Mouse (Mus musculus): ENCODE measurements around the gene Mrps24. TPM values are rescaled to one million over a fixed set of nuclear protein-coding genes. Genes with fewer than 3 reads are reported as not detected.

Gene Mrps24
- polyA plus RNA-seq, 1 experiment from 2014 or later = 180 TPM

DNA sequence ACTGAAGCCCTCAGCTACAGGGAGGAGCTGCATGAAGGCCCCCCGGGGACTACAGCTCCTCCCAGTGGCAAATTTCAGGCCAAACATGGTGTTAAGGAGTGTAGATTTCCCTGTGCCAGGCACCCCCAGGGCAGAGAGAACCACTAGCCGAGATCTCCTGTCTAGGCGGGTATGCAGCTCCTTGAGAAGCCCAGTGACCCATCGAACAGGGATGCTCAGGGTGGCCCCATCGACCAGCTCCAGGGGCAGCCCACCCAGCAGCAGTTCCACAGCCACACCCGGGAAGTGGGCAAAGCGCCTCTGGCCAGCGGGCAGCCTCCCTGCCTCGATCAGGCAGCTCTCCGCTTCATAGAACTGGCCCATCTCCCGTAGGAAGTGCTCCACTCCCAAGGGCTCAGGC is 766 bp upstream of the Mrps24 start:
- H3K27me3 ChIP-seq (ENCODE audit: control insufficient read depth, insufficient read depth, low read length) = no peaks in the 10 kb centered on the region
- H3K4me1 ChIP-seq (ENCODE audit: control insufficient read depth, insufficient read depth, low read length) = no peaks in the 10 kb centered on the region
- no peaks in the 10 kb centered on the region for H3K9me3 ChIP-seq (ENCODE audit: control insufficient read depth, low read length)
- H3K27ac ChIP-seq (replicated peaks; ENCODE audit: low read depth, low read length) = no peak overlapping the region
- H3K4me3 ChIP-seq (replicated peaks; ENCODE audit: low read depth, low read length) = no peak overlapping the region
- no peak for ATAC-seq (ENCODE audit: low FRiP score, low TSS enrichment)
- H3K4me2 ChIP-seq (ENCODE audit: low read length) = no peak overlapping the region
- WGBS = 94% methylated on average over 11 of the region's 11 CpGs
- H3K36me3 ChIP-seq (ENCODE audit: control insufficient read depth, insufficient read depth, low read length) = peaks cover 43% of the 10 kb centered on the region
- H3K9ac ChIP-seq (replicated peaks; ENCODE audit: low read length) = no peak overlapping the region
- DNase-seq = no peak

DNA sequence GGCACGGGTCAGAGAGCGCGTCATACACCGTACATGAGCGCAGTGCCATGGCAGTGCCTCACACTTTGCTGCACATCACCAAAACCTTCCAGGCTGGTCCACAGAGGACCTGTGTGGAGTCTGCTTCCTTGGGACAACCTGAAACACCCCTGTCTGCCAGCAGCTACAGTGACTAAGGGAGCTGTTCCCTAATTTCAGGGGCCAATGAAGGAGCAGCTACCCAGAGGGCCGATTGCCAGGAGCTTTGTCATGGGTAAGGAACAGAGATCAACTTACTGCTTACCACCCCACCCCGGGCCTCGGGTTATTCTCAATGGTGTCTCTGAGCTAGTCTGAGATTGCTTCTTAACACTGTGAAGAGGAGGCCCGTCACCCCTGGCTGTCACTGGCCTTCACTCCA is 301 bp downstream of the Mrps24 start:
- Histone ChIP-seq H3K9ac (replicated peaks; ENCODE audit: low read length) (no peak overlapping the region), H3K9me3 (ENCODE audit: control insufficient read depth, low read length) (no peaks in the 10 kb centered on the region), H3K4me1 (ENCODE audit: control insufficient read depth, insufficient read depth, low read length) (no peaks in the 10 kb centered on the region), H3K27ac (replicated peaks; ENCODE audit: low read depth, low read length) (no peak overlapping the region), H3K4me2 (ENCODE audit: low read length) (no peak overlapping the region), H3K4me3 (replicated peaks; ENCODE audit: low read depth, low read length) (no peak overlapping the region), H3K27me3 (ENCODE audit: control insufficient read depth, insufficient read depth, low read length) (no peaks in the 10 kb centered on the region), H3K36me3 (ENCODE audit: control insufficient read depth, insufficient read depth, low read length) (peaks cover 43% of the 10 kb centered on the region)
- ATAC-seq (ENCODE audit: low FRiP score, low TSS enrichment) (no peak), DNase-seq (no peak)
- 94% methylated on average over 9 of the region's 9 CpGs for WGBS

DNA sequence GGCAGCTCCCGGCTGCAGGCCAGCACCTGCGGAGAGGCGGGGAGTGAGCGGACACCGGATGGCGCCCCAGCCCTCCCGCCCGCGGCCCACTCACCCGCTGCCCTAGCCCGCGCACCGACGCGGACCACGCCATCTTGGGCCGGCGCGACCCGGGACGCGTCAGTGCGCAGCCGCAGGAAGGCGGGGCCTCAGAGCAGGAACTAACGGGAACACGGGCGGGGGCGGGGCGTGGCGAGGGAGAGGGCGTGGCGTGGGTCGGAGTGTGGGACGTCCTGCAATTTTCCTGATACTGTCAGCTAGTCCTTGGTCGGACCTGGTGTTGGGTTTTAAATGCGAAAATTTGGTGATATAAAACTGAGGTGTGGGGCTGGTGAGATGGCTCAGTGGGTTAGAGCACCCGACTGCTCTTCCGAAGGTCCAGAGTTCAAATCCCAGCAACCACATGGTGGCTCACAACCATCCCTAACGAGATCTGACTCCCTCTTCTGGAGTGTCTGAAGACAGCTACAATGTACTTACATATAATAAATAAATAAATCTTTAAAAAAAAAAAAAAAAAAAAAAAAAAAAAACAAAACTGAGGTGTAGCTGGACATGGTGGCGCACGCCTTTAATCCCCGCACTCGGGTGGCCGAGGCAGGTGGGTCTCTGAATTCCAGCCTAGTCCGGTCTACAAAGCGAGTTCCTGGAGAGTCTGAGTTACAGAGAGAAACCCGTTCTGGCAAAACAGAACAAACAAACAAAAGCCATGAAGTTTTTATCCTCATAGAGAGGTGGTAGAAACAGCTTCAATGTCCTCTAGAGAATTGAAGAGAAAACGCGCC is 7.7 kb downstream of the Mrps24 start:
- H3K4me2 ChIP-seq (ENCODE audit: low read length) = peak overlapping the region; percentile 76
- no peaks in the 10 kb centered on the region for H3K9me3 ChIP-seq (ENCODE audit: control insufficient read depth, low read length)
- H3K27ac ChIP-seq (replicated peaks; ENCODE audit: low read depth, low read length) = peak overlapping the region; percentile 72
- 19% methylated on average over 49 of the region's 50 CpGs for WGBS
- peaks cover 13% of the 10 kb centered on the region for H3K4me1 ChIP-seq (ENCODE audit: control insufficient read depth, insufficient read depth, low read length)
- H3K36me3 ChIP-seq (ENCODE audit: control insufficient read depth, insufficient read depth, low read length) = peaks cover 19% of the 10 kb centered on the region
- DNase-seq (peak; percentile 96), ATAC-seq (ENCODE audit: low FRiP score, low TSS enrichment) (peak; percentile 96)
- peak overlapping the region; percentile 98 for H3K4me3 ChIP-seq (replicated peaks; ENCODE audit: low read depth, low read length)
- peak overlapping the region; percentile 94 for H3K9ac ChIP-seq (replicated peaks; ENCODE audit: low read length)
- no peaks in the 10 kb centered on the region for H3K27me3 ChIP-seq (ENCODE audit: control insufficient read depth, insufficient read depth, low read length)

DNA sequence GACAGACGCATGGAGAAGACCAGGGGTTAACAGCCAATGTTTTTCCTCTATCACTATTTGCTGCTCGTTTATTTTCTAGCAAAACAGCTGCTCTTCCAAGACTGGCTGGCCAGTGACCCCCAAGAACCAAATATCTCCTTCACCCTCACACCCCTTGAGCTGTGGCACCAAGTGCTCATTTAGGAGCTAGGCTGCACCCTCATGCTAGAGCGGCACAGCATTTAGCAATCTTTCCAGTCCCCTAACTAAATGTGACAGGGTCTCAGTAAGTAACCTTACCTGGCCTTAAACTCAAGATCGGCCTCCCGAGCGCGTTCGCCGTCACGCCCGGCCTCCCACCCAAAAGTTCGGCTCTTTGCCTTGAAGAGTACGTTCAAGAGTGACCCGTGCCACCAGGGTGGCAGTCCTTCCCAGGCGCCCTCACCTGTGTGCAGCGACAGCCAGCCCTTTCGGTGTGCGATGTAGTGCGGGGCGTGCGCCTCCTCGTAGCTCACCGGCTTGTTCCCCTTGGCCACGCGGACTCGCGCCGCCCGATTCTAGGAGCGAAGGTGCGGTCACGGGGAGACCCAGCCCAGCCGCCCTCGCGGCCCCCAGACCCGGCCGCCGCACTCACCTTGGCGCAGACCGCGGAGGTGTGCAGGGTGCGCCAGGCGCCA is 8.5 kb downstream of the Mrps24 start:
- Histone ChIP-seq H3K27me3 (ENCODE audit: control insufficient read depth, insufficient read depth, low read length) (no peaks in the 10 kb centered on the region), H3K9ac (replicated peaks; ENCODE audit: low read length) (peak overlapping the region; percentile 94), H3K4me3 (replicated peaks; ENCODE audit: low read depth, low read length) (peak overlapping the region; percentile 98), H3K27ac (replicated peaks; ENCODE audit: low read depth, low read length) (peak overlapping the region; percentile 72), H3K36me3 (ENCODE audit: control insufficient read depth, insufficient read depth, low read length) (peaks cover 19% of the 10 kb centered on the region), H3K9me3 (ENCODE audit: control insufficient read depth, low read length) (no peaks in the 10 kb centered on the region), H3K4me2 (ENCODE audit: low read length) (peak overlapping the region; percentile 76), H3K4me1 (ENCODE audit: control insufficient read depth, insufficient read depth, low read length) (peaks cover 13% of the 10 kb centered on the region)
- no peak for DNase-seq
- WGBS = 1% methylated on average over 43 of the region's 43 CpGs
- peak; percentile 86 for ATAC-seq (ENCODE audit: low FRiP score, low TSS enrichment)

DNA sequence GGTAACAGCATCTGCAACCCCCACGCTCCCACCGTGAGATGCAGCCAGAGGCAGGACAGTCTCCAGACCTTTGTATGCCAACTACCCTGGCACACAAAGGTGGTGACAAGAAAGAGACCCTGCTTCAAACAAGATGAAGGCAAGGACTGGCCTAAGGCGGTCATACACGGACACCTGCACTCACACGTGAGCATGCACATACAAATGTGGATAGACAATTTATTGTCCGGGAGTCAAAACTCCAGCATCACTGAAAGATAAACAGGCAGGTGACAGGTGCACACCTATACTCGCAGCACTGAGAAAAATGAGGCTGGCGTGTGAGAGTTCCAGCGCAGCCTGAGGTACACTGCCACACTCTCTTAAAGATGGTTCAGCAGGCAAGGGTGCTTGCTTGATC is 9.5 kb downstream of the Mrps24 start:
- Histone ChIP-seq H3K4me1 (ENCODE audit: control insufficient read depth, insufficient read depth, low read length) (peaks cover 13% of the 10 kb centered on the region), H3K27me3 (ENCODE audit: control insufficient read depth, insufficient read depth, low read length) (no peaks in the 10 kb centered on the region), H3K9ac (replicated peaks; ENCODE audit: low read length) (peak overlapping the region; percentile 94; the same call in 1 of the 2 replicates), H3K36me3 (ENCODE audit: control insufficient read depth, insufficient read depth, low read length) (peaks cover 19% of the 10 kb centered on the region), H3K9me3 (ENCODE audit: control insufficient read depth, low read length) (no peaks in the 10 kb centered on the region), H3K27ac (replicated peaks; ENCODE audit: low read depth, low read length) (no peak overlapping the region), H3K4me2 (ENCODE audit: low read length) (peak overlapping the region; percentile 76), H3K4me3 (replicated peaks; ENCODE audit: low read depth, low read length) (peak overlapping the region; percentile 98; the same call in 1 of the 2 replicates)
- DNase-seq (no peak), ATAC-seq (ENCODE audit: low FRiP score, low TSS enrichment) (no peak)
- WGBS = 93% methylated on average over 9 of the region's 9 CpGs

DNA sequence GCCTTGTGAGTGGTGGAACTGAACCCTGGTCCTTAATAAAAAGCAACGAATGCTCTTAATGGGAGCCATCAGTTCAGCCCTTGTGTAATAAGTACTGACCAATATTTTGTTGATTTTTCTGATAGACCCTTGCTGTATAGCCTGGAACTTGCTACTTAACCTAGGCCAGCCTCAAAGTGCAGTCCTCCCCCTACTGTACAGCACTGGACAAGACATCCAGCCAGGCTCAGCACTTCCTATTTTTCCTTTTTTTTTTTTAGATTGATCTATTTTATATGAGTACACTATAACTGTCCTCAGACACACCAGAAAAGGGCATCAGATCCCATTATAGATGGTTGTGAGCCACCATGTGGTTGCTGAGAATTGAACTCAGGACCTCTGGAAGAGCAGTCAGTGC is 12.1 kb downstream of the Mrps24 start:
- DNase-seq (no peak), ATAC-seq (ENCODE audit: low FRiP score, low TSS enrichment) (no peak)
- Histone ChIP-seq H3K27ac (replicated peaks; ENCODE audit: low read depth, low read length) (no peak overlapping the region), H3K4me3 (replicated peaks; ENCODE audit: low read depth, low read length) (no peak overlapping the region), H3K36me3 (ENCODE audit: control insufficient read depth, insufficient read depth, low read length) (peaks cover 19% of the 10 kb centered on the region), H3K4me2 (ENCODE audit: low read length) (no peak overlapping the region), H3K27me3 (ENCODE audit: control insufficient read depth, insufficient read depth, low read length) (no peaks in the 10 kb centered on the region), H3K4me1 (ENCODE audit: control insufficient read depth, insufficient read depth, low read length) (peaks cover 13% of the 10 kb centered on the region), H3K9ac (replicated peaks; ENCODE audit: low read length) (no peak overlapping the region), H3K9me3 (ENCODE audit: control insufficient read depth, low read length) (no peaks in the 10 kb centered on the region)
- WGBS = 100% methylated on average over 1 of the region's 1 CpGs

DNA sequence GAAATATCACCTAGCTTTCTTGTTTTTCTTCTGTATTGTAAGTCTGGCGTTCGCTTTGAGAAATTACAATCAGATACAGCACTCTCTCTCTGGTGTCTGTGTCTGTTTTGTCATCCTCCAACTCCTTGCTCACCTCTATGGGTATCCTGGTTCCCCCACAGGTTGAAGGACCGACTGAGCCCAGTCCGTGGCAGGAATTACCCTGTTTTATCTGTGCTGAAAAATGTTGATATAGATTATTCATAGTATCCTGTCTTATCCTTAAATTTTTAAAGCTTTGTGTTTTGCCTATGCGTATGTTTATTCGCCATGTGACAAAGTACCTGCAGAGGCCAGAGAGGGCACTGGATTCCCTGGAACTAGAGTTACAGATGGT is 12.5 kb downstream of the Mrps24 start:
- no peak overlapping the region for H3K4me3 ChIP-seq (replicated peaks; ENCODE audit: low read depth, low read length)
- H3K4me1 ChIP-seq (ENCODE audit: control insufficient read depth, insufficient read depth, low read length) = peaks cover 13% of the 10 kb centered on the region
- H3K9me3 ChIP-seq (ENCODE audit: control insufficient read depth, low read length) = no peaks in the 10 kb centered on the region
- H3K36me3 ChIP-seq (ENCODE audit: control insufficient read depth, insufficient read depth, low read length) = peaks cover 19% of the 10 kb centered on the region
- no peak for DNase-seq
- no peak overlapping the region for H3K4me2 ChIP-seq (ENCODE audit: low read length)
- H3K27me3 ChIP-seq (ENCODE audit: control insufficient read depth, insufficient read depth, low read length) = no peaks in the 10 kb centered on the region
- ATAC-seq (ENCODE audit: low FRiP score, low TSS enrichment) = no peak
- no peak overlapping the region for H3K27ac ChIP-seq (replicated peaks; ENCODE audit: low read depth, low read length)
- H3K9ac ChIP-seq (replicated peaks; ENCODE audit: low read length) = no peak overlapping the region
- 91% methylated on average over 6 of the region's 6 CpGs for WGBS

DNA sequence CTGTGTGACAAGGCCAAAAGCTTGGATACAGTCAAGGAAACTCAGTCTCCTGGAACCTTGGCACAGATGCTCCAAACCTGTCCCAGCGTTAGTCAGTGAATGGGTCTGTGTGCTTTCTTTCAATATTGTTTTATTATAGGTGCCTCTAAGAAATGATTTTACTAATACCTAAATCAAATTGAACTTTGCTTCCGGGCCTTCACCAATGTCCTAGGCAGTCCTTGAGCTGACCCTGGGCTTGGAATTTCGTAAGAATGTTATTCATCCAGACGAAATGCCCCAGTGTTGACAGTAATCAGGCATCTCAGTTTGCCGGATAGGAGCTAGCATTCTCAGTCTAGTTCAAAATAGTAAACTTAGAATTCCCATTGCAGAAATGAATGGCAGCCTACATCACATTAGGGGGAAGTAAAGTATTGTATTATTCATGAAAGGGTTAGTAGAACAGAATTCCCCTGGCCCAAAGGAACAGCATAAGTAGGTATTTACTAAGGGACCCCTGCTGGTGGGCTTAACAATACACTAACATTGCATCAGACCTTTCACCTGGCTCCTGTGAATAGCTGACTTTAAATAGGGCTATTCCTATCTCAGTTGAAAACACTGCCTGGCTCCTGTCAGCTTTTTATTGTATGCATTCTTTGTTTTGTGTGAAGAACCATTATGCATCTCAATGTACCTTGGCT is 13.1 kb downstream of the Mrps24 start:
- ATAC-seq (ENCODE audit: low FRiP score, low TSS enrichment) = no peak
- no peak overlapping the region for H3K4me2 ChIP-seq (ENCODE audit: low read length)
- H3K36me3 ChIP-seq (ENCODE audit: control insufficient read depth, insufficient read depth, low read length) = peaks cover 19% of the 10 kb centered on the region
- WGBS = 77% methylated on average over 5 of the region's 5 CpGs
- H3K4me1 ChIP-seq (ENCODE audit: control insufficient read depth, insufficient read depth, low read length) = peaks cover 13% of the 10 kb centered on the region
- H3K9ac ChIP-seq (replicated peaks; ENCODE audit: low read length) = no peak overlapping the region
- no peak for DNase-seq
- no peaks in the 10 kb centered on the region for H3K27me3 ChIP-seq (ENCODE audit: control insufficient read depth, insufficient read depth, low read length)
- H3K9me3 ChIP-seq (ENCODE audit: control insufficient read depth, low read length) = no peaks in the 10 kb centered on the region
- H3K27ac ChIP-seq (replicated peaks; ENCODE audit: low read depth, low read length) = no peak overlapping the region
- H3K4me3 ChIP-seq (replicated peaks; ENCODE audit: low read depth, low read length) = no peak overlapping the region
